Mouse (Mus musculus) liver, adult 2 months (tissue): Measurements from ENCODE around the gene Engase.

Source experiments
- CTCF ChIP-seq: fragments of 200-500 bp; IDR thresholded peaks from 2 replicates; pipeline ENCODE4 v1.5.1; 2011; ENCODE audit warnings: low read depth, low read length, control low read depth
- POLR2A ChIP-seq: fragments of 200-500 bp; IDR thresholded peaks from 2 replicates; pipeline ENCODE4 v1.6.1; 2011; ENCODE audit warnings: low read length, control low read depth; ENCODE audit not compliant: insufficient read depth; ENCODE audit errors: extremely low read depth

DNA sequence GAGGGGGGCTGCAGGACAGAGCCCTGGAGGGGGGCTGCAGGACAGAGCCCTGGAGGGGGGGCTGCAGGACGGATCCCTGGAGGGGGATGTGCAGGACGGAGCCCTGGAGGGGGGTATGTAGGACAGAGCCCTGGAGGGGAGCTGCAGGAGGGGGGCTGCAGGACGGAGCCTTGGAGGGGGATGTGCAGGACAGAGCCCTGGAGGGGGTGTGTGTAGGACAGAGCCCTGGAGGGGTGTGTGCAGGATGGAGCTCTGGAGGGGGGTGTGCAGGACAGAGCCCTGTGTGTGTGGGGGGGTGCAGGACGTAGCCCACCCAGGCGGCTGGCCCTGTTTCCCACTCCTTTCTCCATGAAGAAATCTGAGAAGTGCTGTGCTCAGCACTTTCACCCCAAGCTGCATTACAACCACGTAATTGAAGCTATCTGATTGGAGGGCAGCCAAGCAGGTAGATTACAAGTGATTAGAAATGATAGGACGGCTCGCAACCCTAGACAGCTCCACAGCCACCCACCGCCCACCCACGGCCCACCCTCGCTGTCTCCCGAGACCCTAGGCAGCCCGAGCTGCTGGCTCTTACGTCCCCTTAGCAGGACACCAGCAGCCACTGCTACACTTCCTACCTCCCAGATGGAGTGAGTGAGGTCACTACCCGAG is 35.8 kb downstream of the Engase start:
- TF ChIP-seq CTCF = no peak
- no peak for TF ChIP-seq POLR2A
